Comparison of ENCODE assay signal across 11 mouse cellular contexts in genomic region chr8:120549922-120550321, GRCm38 (mm10). TPM values are rescaled to one million over a fixed set of nuclear protein-coding genes. Genes with fewer than 3 reads are reported as not detected.
A peak's percentile ranks its signal among the peaks of the same experiment; 100 is the strongest.
DNase-seq lines count a peak whose midpoint lies in the region; ATAC-seq and TF ChIP-seq lines count a peak whose summit lies in the region.
"Had no signal": no experiment of that assay in that cellular context is flagged by ENCODE, and none has a peak within 500 bp of the region (broad histone marks: within the 10 kb centered on the region; RNA-seq: fewer than 3 reads in every experiment).

No protein-coding gene starts in this region.

- 12% methylated on average over 11 of the region's 11 CpGs for WGBS in cerebellum, adult 2 months
- WGBS in liver, embryonic 12.5 days (ENCODE audit: insufficient replicate concordance): 65% methylated on average over 11 of the region's 11 CpGs
- 18% methylated on average over 11 of the region's 11 CpGs for WGBS in hindbrain, postnatal 0 days
- 13% methylated on average over 11 of the region's 11 CpGs for WGBS in olfactory bulb, adult 2 months

- peak in 1 of 2 experiments; percentile 65 for DNase-seq in cerebellum, adult 2 months
- DNase-seq in liver: no peak
- peak; percentile 41 for DNase-seq in hindbrain, postnatal 0 days (ENCODE audit: low spot score)
- DNase-seq in left cerebral cortex, postnatal 25 days (ENCODE audit: low spot score in 2 of 2): no peak
- no peak for DNase-seq in kidney, postnatal 14 days
- DNase-seq: heart, postnatal 36 days; lung, adult 18-20 months; right cerebral cortex, postnatal 4 days had no signal

- ATAC-seq in cerebellum, adult (ENCODE audit: insufficient number of reproducible peaks, low FRiP score, low TSS enrichment): no peak
- ATAC-seq in liver, embryonic 12.5 days: no peak
- peak; percentile 18; the same call in 1 of the 2 replicates for ATAC-seq in hindbrain, postnatal 0 days

- H3K4me3 ChIP-seq in cerebellum, adult 2 months (replicated peaks; ENCODE audit: insufficient read depth, low read depth, low read length): peak overlapping the region; percentile 37
- H3K4me3 ChIP-seq in liver, embryonic 12.5 days: no peak overlapping the region
- H3K4me3 ChIP-seq in hindbrain, postnatal 0 days (ENCODE audit: low read length): no peak overlapping the region
- H3K4me3 ChIP-seq in olfactory bulb, adult 2 months (ENCODE audit: insufficient read depth, low read depth, low read length): 0 out of 2 replicates have a peak overlapping the region, but pooled peaks have one; percentile 19

- H3K27me3 ChIP-seq in cerebellum, adult 2 months (ENCODE audit: control insufficient read depth, insufficient read depth, low read length): no peaks in the 10 kb centered on the region
- no peaks in the 10 kb centered on the region for H3K27me3 ChIP-seq in liver, embryonic 12.5 days (replicated peaks)
- no peaks in the 10 kb centered on the region for H3K27me3 ChIP-seq in hindbrain, postnatal 0 days (ENCODE audit: insufficient read depth, low read length)

- H3K9me3 ChIP-seq in liver, embryonic 12.5 days (replicated peaks): no peaks in the 10 kb centered on the region
- no peaks in the 10 kb centered on the region for H3K9me3 ChIP-seq in hindbrain, postnatal 0 days (ENCODE audit: low read length)

- no peak for TF ChIP-seq POLR2A in cerebellum, adult 2 months (IDR thresholded peaks at IDR 0.05; ENCODE audit: borderline replicate concordance, insufficient read depth, low read length)
- TF ChIP-seq POLR2A in olfactory bulb, adult 2 months (IDR thresholded peaks at IDR 0.05; ENCODE audit: insufficient read depth, low read depth, low read length): no peak

- intact Hi-C loops in left cerebral cortex, postnatal 25 days (cut with DNase I): no loop called here

- H3K36me3 ChIP-seq in liver, embryonic 12.5 days: peaks cover 95% of the 10 kb centered on the region
- no peaks in the 10 kb centered on the region for H3K36me3 ChIP-seq in hindbrain, postnatal 0 days (ENCODE audit: insufficient read depth, low read length)

- H3K4me1 ChIP-seq in cerebellum, adult 2 months (ENCODE audit: control insufficient read depth, insufficient read depth, low read length): peaks cover 82% of the 10 kb centered on the region
- peaks cover 92% of the 10 kb centered on the region for H3K4me1 ChIP-seq in liver, embryonic 12.5 days
- peaks cover 46% of the 10 kb centered on the region for H3K4me1 ChIP-seq in hindbrain, postnatal 0 days (ENCODE audit: insufficient read depth, low read length)
- peaks cover 90% of the 10 kb centered on the region for H3K4me1 ChIP-seq in olfactory bulb, adult 2 months (ENCODE audit: control insufficient read depth, insufficient read depth, low read length)

- no peak overlapping the region for H3K9ac ChIP-seq in liver, embryonic 12.5 days
- H3K9ac ChIP-seq in hindbrain, postnatal 0 days (replicated peaks; ENCODE audit: low read length): peak overlapping the region; percentile 28; the same call in 1 of the 2 replicates

- H3K4me2 ChIP-seq in liver, embryonic 12.5 days: peak overlapping the region; percentile 30
- H3K4me2 ChIP-seq in hindbrain, postnatal 0 days (ENCODE audit: low read depth, low read length): peak overlapping the region; percentile 46

- no peak for TF ChIP-seq CTCF in cerebellum, adult 2 months (IDR thresholded peaks at IDR 0.05; ENCODE audit: borderline replicate concordance, insufficient read depth, low read depth, low read length)
- no peak for TF ChIP-seq CTCF in hindbrain, postnatal 0 days (IDR thresholded peaks at IDR 0.05; ENCODE audit: low read depth)
- TF ChIP-seq CTCF in olfactory bulb, adult 2 months (IDR thresholded peaks at IDR 0.05; ENCODE audit: insufficient read depth, low read depth, low read length): no peak

- peak overlapping the region; percentile 76 for H3K27ac ChIP-seq in cerebellum, adult 2 months (ENCODE audit: insufficient read depth, low read length)
- 0 out of 2 replicates have a peak overlapping the region, but pooled peaks have one; percentile 10 for H3K27ac ChIP-seq in liver, embryonic 12.5 days
- H3K27ac ChIP-seq in hindbrain, postnatal 0 days: peak overlapping the region; percentile 70
- peak overlapping the region; percentile 96 for H3K27ac ChIP-seq in olfactory bulb, adult 2 months (ENCODE audit: insufficient read depth, low read depth, low read length)

RNA-seq across cellular contexts. Expression of gene Gins2, which starts 39.2 kb away (rescaled TPM):
- polyA plus RNA-seq in cerebellum, adult 2 months (2012; rRNA removed): 2.1 and 2.5 TPM in 2 replicates
- polyA plus RNA-seq in liver, embryonic 12.5 days (2016; fragmentation: Nextera tagmentation; extraction: Ambion mirVana): 77.5 and 81.2 TPM in 2 replicates
- 2.8 and 12.3 TPM in 2 replicates for total RNA-seq in hindbrain, postnatal 0 days (2014; rRNA removed)
- polyA plus RNA-seq in hindbrain, postnatal 0 days (2015; fragmentation: Nextera tagmentation; extraction: Ambion mirVana): 17.2 and 20.6 TPM in 2 replicates
- polyA plus RNA-seq in olfactory bulb, adult 2 months (2012; ENCODE audit: insufficient read depth, insufficient read length, low replicate concordance, missing spikeins): not detected in 2 replicates
- 1 to 10 TPM; 1.6 to 1.8 TPM for total RNA-seq in left cerebral cortex, postnatal 25 days (2021)

Comparison
In these comparisons a context has a peak if more than half of its experiments do, and no peak if none do; other contexts are left out.
1. H3K27ac ChIP-seq: peak in every context shown above with its lines; median percentile 96 in olfactory bulb, adult 2 months; 76 in cerebellum, adult 2 months; 70 in hindbrain, postnatal 0 days; 10 in liver, embryonic 12.5 days.
2. H3K4me3 ChIP-seq: peak in cerebellum, adult 2 months (single experiment) and olfactory bulb, adult 2 months (single experiment); none in liver, embryonic 12.5 days (single experiment) and hindbrain, postnatal 0 days (single experiment).